Mouse (Mus musculus) left cerebral cortex, adult 18-20 months (tissue): Measurements from ENCODE around the gene Rela. TPM values are rescaled to one million over a fixed set of nuclear protein-coding genes. Genes with fewer than 3 reads are reported as not detected.

Experiments
- DNase-seq, 2 experiments: peaks; one replicate each; pipeline ENCODE4 v3.0.0; 2021 to 2022; ENCODE audit warnings: low spot score in 2 of 2, mixed read lengths in 1 of 2
- microRNA-seq, 2 experiments: library from miRNA; unstranded; fragments of <30 nt; microRNA quantifications; one replicate each; pipeline ENCODE4 v1.2.0; 2021
- total RNA-seq, 2 experiments: library from RNA; stranded (reverse); gene quantifications; 2 replicates each; pipeline ENCODE4 v1.2.3; 2021

The Rela gene
- total RNA-seq, 2 experiments from 2014 or later = 18.8 to 22.0 TPM

- no peak for DNase-seq
Measured at GRCm38 (mm10) chr19:5692913-5693396, 55.7 kb downstream of the Rela start.

DNA sequence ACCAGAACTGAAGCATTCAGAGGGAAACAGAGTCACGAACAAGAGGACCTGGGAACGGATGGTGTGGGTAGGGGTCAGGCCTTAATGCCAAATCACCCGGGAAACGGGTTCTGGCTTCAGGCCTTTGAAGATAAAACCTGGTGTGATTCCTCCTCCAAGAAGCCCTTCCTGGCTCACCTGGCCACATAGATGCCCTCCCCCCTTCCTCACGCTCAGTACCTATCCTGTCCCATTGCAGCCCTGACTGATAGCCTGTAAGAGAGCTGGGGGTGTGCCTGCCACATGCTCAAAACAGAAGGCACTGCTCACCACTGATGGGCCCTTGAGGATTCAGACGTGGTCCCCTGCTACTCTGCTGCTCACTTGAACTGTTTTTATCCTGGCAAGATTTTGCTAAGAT lies 56.5 kb downstream of the Rela start:
- DNase-seq = no peak

DNA sequence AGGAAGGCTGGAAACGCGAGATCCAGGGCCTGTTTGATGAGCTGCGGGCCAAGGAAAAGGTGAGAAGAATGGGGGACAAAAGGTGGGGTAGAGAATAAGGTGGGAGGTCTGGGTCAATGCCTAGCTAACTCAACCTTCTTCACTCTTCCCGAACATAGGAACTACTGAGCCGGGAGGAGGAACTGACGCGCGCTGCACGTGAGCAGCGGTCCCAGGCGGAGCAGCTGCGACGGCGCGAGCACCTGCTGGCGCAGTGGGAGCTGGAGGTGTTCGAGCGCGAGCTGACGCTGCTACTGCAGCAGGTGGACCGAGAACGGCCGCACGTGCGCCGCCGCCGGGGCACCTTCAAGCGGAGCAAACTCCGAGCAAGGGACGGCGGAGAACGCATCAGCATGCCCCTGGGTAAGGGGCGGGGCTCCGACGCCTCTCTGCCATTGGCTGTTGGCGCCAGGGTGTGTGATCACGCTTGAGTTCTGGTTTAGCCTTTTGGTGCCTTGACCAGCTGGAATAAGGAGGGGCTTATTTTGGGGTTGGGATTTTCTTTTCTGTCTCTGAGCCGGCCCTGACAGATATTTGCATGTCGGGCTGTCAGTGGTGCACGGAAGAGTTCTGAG lies 58.7 kb downstream of the Rela start:
- DNase-seq = no peak

Small RNAs within 50 kb of the gene (microRNA-seq; reads per million reads assigned to microRNA genes)
- gene Mir6987 = 1.5 to 1.7 reads per million in 2 experiments

Other genes with a start within 250 kb of the Rela start
- gene Sart1, start 248.8 kb upstream of the Rela start, total RNA-seq = 10 to 100 TPM; 78.4 to 88.6 TPM
- not detected for gene Tsga10ip, start 235.0 kb upstream of the Rela start, total RNA-seq
- gene Drap1, start 212.5 kb upstream of the Rela start, total RNA-seq = 100 to 1,000 TPM; 263 to 283 TPM
- 10 to 100 TPM; 73.6 to 75.6 TPM for gene AI837181, start 212.3 kb upstream of the Rela start, total RNA-seq
- gene Fosl1, start 189.9 kb upstream of the Rela start, total RNA-seq = not detected
- 10 to 100 TPM; 28.3 to 31.5 TPM for gene Ccdc85b, start 179.6 kb upstream of the Rela start, total RNA-seq
- 10 to 100 TPM; 91.2 to 98.9 TPM for gene Fibp, start 176.9 kb upstream of the Rela start, total RNA-seq
- gene Ctsw, start 169.0 kb upstream of the Rela start, total RNA-seq = under 1 TPM; 0.33 to 0.61 TPM
- 10 to 100 TPM; 12.9 to 15.9 TPM for gene Efemp2, start 163.5 kb upstream of the Rela start, total RNA-seq
- 10 to 100 TPM; 28.0 to 33.9 TPM for gene Mus81, start 149.1 kb upstream of the Rela start, total RNA-seq
- gene Cfl1, start 147.0 kb upstream of the Rela start, total RNA-seq = 1,000 to 10,000 TPM; 1,316 to 1,327 TPM
- gene 1700020D05Rik, start 133.7 kb upstream of the Rela start, total RNA-seq = 1 to 10 TPM; 5.3 to 6.7 TPM
- 10 to 100 TPM; 88.3 TPM for gene Snx32, start 126.9 kb upstream of the Rela start, total RNA-seq
- gene Ovol1, start 76.8 kb upstream of the Rela start, total RNA-seq = not detected
- gene Ap5b1, start 69.5 kb upstream of the Rela start, total RNA-seq = 1 to 10 TPM; 5.7 to 6.1 TPM
- 10 to 100 TPM; 83.1 to 83.4 TPM for gene Rnaseh2c, start 35.6 kb upstream of the Rela start, total RNA-seq
- gene Kat5, start 27.2 kb upstream of the Rela start, total RNA-seq = 10 to 100 TPM; 92.6 to 96.3 TPM
- gene Sipa1, start 26.2 kb downstream of the Rela start, total RNA-seq = 10 to 100 TPM; 11.5 to 13.3 TPM
- gene Map3k11, start 51.3 kb downstream of the Rela start, total RNA-seq = 10 to 100 TPM; 18.8 to 22.4 TPM
- gene Pcnx3, start 51.4 kb downstream of the Rela start, total RNA-seq = 10 to 100 TPM; 61.1 to 74.0 TPM
- not detected for gene Kcnk7, start 66.9 kb downstream of the Rela start, total RNA-seq
- 10 to 100 TPM; 23.7 to 24.7 TPM for gene Ehbp1l1, start 88.8 kb downstream of the Rela start, total RNA-seq
- gene Fam89b, start 92.2 kb downstream of the Rela start, total RNA-seq = 10 to 100 TPM; 24.4 to 30.9 TPM
- 10 to 100 TPM; 37.2 to 41.8 TPM for gene Ltbp3, start 103.4 kb downstream of the Rela start, total RNA-seq
- 10 to 100 TPM; 90.8 to 93.4 TPM for gene Scyl1, start 133.9 kb downstream of the Rela start, total RNA-seq
- 10 to 100 TPM; 13.5 to 13.6 TPM for gene Frmd8, start 237.8 kb downstream of the Rela start, total RNA-seq
- 1 to 10 TPM; 2.3 to 3.2 TPM for gene Slc25a45, start 240.3 kb downstream of the Rela start, total RNA-seq